Mouse (Mus musculus) G1E (cell line): Measurements from ENCODE around the gene Ubald1. TPM values are rescaled to one million over a fixed set of nuclear protein-coding genes. Genes with fewer than 3 reads are reported as not detected.

Source experiments
- ATAC-seq: 2 replicates; pipeline ENCODE4 v1.8.0; 2016; ENCODE audit warnings: mild to moderate bottlenecking; ENCODE audit not compliant: insufficient number of reproducible peaks, poor library complexity, low FRiP score, severe bottlenecking; ENCODE audit errors: extremely low read depth
- DNase-seq: peaks from one replicate; pipeline ENCODE4 v3.0.0; 2012; ENCODE audit warnings: low spot score
- H3K27me3 ChIP-seq: 2 replicates; pipeline ENCODE4 v1.6.1; 2012; ENCODE audit warnings: mild to moderate bottlenecking, low read length, inconsistent platforms; ENCODE audit not compliant: insufficient read depth
- H3K36me3 ChIP-seq: replicated peaks from 2 replicates; pipeline ENCODE3; 2012; ENCODE audit warnings: mild to moderate bottlenecking, inconsistent platforms
- H3K4me1 ChIP-seq: 2 replicates; pipeline ENCODE4 v1.6.1; 2012; ENCODE audit warnings: low read depth, low read length, inconsistent platforms, mixed read lengths; ENCODE audit not compliant: insufficient read depth
- H3K4me3 ChIP-seq: 2 replicates; pipeline ENCODE4 v1.5.1; 2012; ENCODE audit warnings: low read depth, mild to moderate bottlenecking, inconsistent platforms, low read length, moderate library complexity, mixed read lengths
- H3K9me3 ChIP-seq: replicated peaks from 2 replicates; pipeline ENCODE4 v1.6.1; 2012; ENCODE audit warnings: inconsistent platforms
- CTCF ChIP-seq: IDR thresholded peaks from 2 replicates; pipeline ENCODE4 v1.5.1; 2012; ENCODE audit warnings: low read depth, low read length, inconsistent platforms, mixed read lengths
- GATA1 ChIP-seq: IDR thresholded peaks from 2 replicates; pipeline ENCODE4 v1.6.1; 2012; ENCODE audit warnings: borderline replicate concordance, low read length, inconsistent platforms, mixed read lengths
- GATA2 ChIP-seq: IDR thresholded peaks from 2 replicates; pipeline ENCODE4 v1.6.1; 2012; ENCODE audit warnings: low read depth, low read length, inconsistent platforms, borderline replicate concordance
- POLR2AphosphoS5 ChIP-seq: IDR thresholded peaks from 2 replicates; pipeline ENCODE4 v1.6.1; 2012; ENCODE audit warnings: low read depth, low read length, inconsistent platforms; ENCODE audit not compliant: insufficient replicate concordance
- TAL1 ChIP-seq: conservative IDR thresholded peaks from 2 replicates; pipeline ENCODE4 v1.6.1; 2012; ENCODE audit warnings: low read depth, low read length, inconsistent platforms, mixed read lengths
- polyA plus RNA-seq: library from polyadenylated mRNA; stranded (reverse); fragments of >175 nt; gene quantifications from 2 replicates; pipeline ENCODE4 v1.2.3, GENCODE M21; 2012
- total RNA-seq, 2 experiments: library from RNA; stranded (forward) in 1 of 2; stranded (reverse) in 1 of 2; fragments of 200-1000 nt in 1 of 2; fragments of >200 nt in 1 of 2; fragmentation: Nextera tagmentation in 1 of 2; gene quantifications; 2 replicates each; pipeline ENCODE4 v1.2.3; 2014 to 2017

Ubald1 gene
- total and polyA plus RNA-seq, 3 experiments = 7.2 to 189 (median 70.4) TPM

DNA sequence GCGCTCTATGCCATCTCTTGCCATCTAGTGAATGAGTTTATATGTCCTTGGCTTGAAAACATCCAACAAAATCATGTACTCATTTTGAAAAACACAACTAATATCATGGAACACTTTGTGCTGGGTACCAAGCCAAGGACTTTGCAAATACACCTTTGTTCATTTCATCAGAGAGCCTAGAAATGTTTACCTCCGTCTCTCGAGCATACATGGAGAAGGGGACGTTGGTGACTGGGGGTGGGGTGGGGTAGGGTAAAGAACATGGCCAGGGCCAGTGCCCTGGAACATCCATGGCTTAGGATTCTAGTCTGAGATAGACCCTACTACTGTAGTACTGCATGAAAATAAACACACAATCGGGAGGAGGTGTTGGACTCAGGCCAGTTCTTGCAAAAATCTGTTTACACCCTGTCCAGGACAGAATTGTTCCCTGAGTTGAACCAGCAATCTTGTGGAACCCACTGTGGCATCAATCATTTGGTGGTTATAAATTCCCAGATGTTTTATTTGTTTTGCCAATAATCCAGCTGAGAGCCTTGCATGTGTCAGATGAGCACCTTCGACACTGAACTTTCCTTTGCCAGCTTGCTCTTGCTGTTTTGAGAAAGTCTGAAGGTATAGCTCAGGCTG lies 50.7 kb downstream of the Ubald1 start:
- TF ChIP-seq CTCF (no peak), GATA1 (no peak), GATA2 (no peak), TAL1 (no peak), POLR2AphosphoS5 (no peak)
- ATAC-seq = no peak
- Histone ChIP-seq H3K36me3 (no peaks in the 10 kb centered on the region), H3K27me3 (peaks cover 18% of the 10 kb centered on the region), H3K4me3 (no peak overlapping the region), H3K9me3 (no peaks in the 10 kb centered on the region), H3K4me1 (peaks cover 3% of the 10 kb centered on the region; the same call in 1 of the 2 replicates)
- no peak for DNase-seq

DNA sequence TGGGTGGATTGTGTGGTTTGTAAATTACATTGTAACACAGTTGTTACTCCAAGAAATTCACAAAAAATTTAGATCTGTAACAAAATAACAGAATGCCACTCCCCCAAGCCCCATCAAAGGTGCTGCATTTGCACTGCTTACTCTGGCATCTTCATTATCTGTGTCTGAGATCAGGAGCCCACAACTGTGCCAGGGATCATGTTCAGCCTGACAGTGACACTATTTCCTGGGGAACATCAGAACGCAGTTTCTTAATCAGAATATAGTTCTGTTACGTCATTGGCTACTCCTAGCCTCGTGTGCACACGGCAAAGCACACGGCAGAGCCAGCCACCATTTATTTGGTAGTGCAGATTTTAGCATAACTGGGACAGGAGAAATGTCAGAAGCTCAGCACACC lies 52.5 kb downstream of the Ubald1 start:
- H3K4me3 ChIP-seq = no peak overlapping the region
- H3K36me3 ChIP-seq = no peaks in the 10 kb centered on the region
- no peak for TF ChIP-seq CTCF
- no peak for TF ChIP-seq POLR2AphosphoS5
- no peak for TF ChIP-seq GATA2
- TF ChIP-seq TAL1 = no peak
- TF ChIP-seq GATA1 = no peak
- peaks cover 18% of the 10 kb centered on the region for H3K27me3 ChIP-seq
- no peak for DNase-seq
- no peak for ATAC-seq
- no peaks in the 10 kb centered on the region for H3K9me3 ChIP-seq
- peaks cover 3% of the 10 kb centered on the region; the same call in 1 of the 2 replicates for H3K4me1 ChIP-seq

Other genes starting within 250 kb of the Ubald1 start
- 0.30 TPM in 1 of 2 replicates, not detected in the other for gene Vasn, start 240.4 kb downstream of the Ubald1 start, total RNA-seq (2014; fragmentation: Nextera tagmentation)
- gene Vasn, start 240.4 kb downstream of the Ubald1 start, total RNA-seq (2017) = 0.05 and 0.12 TPM in 2 replicates
- 0.03 and 0.04 TPM in 2 replicates for gene Vasn, start 240.4 kb downstream of the Ubald1 start, polyA plus RNA-seq
- 53.1 and 56.1 TPM in 2 replicates for gene Dnaja3, start 240.3 kb downstream of the Ubald1 start, total RNA-seq (2014; fragmentation: Nextera tagmentation)
- 63.5 and 73.2 TPM in 2 replicates for gene Dnaja3, start 240.3 kb downstream of the Ubald1 start, total RNA-seq (2017)
- gene Dnaja3, start 240.3 kb downstream of the Ubald1 start, polyA plus RNA-seq = 23.9 and 33.1 TPM in 2 replicates
- gene Coro7, start 200.5 kb downstream of the Ubald1 start, total RNA-seq (2014; fragmentation: Nextera tagmentation) = 74.9 and 94.3 TPM in 2 replicates
- 33.0 and 34.8 TPM in 2 replicates for gene Coro7, start 200.5 kb downstream of the Ubald1 start, total RNA-seq (2017)
- 159 and 205 TPM in 2 replicates for gene Coro7, start 200.5 kb downstream of the Ubald1 start, polyA plus RNA-seq
- gene Nmral1, start 161.0 kb downstream of the Ubald1 start, total RNA-seq (2014; fragmentation: Nextera tagmentation) = 32.9 and 33.3 TPM in 2 replicates
- 33.8 and 34.8 TPM in 2 replicates for gene Nmral1, start 161.0 kb downstream of the Ubald1 start, total RNA-seq (2017)
- 7.3 and 13.0 TPM in 2 replicates for gene Nmral1, start 161.0 kb downstream of the Ubald1 start, polyA plus RNA-seq
- gene Hmox2, start 154.0 kb downstream of the Ubald1 start, total RNA-seq (2014; fragmentation: Nextera tagmentation) = 43.0 and 60.0 TPM in 2 replicates
- 31.0 and 37.2 TPM in 2 replicates for gene Hmox2, start 154.0 kb downstream of the Ubald1 start, total RNA-seq (2017)
- 1.9 and 2.3 TPM in 2 replicates for gene Hmox2, start 154.0 kb downstream of the Ubald1 start, polyA plus RNA-seq
- gene Cdip1, start 90.0 kb downstream of the Ubald1 start, total RNA-seq (2014; fragmentation: Nextera tagmentation) = 12.6 and 16.2 TPM in 2 replicates
- 11.4 and 12.0 TPM in 2 replicates for gene Cdip1, start 90.0 kb downstream of the Ubald1 start, total RNA-seq (2017)
- 25.5 and 31.9 TPM in 2 replicates for gene Cdip1, start 90.0 kb downstream of the Ubald1 start, polyA plus RNA-seq
- not detected in 2 replicates for gene 4930562C15Rik, start 44.9 kb downstream of the Ubald1 start, total RNA-seq (2014; fragmentation: Nextera tagmentation)
- gene 4930562C15Rik, start 44.9 kb downstream of the Ubald1 start, total RNA-seq (2017) = 0.06 and 0.16 TPM in 2 replicates
- gene 4930562C15Rik, start 44.9 kb downstream of the Ubald1 start, polyA plus RNA-seq = not detected in 2 replicates
- gene Mgrn1, start 5.9 kb upstream of the Ubald1 start, total RNA-seq (2014; fragmentation: Nextera tagmentation) = 30.4 and 32.1 TPM in 2 replicates
- 16.1 and 18.6 TPM in 2 replicates for gene Mgrn1, start 5.9 kb upstream of the Ubald1 start, total RNA-seq (2017)
- 19.3 and 22.5 TPM in 2 replicates for gene Mgrn1, start 5.9 kb upstream of the Ubald1 start, polyA plus RNA-seq
- gene Nudt16l1, start 58.4 kb upstream of the Ubald1 start, total RNA-seq (2014; fragmentation: Nextera tagmentation) = 21.7 and 23.1 TPM in 2 replicates
- 20.5 and 21.6 TPM in 2 replicates for gene Nudt16l1, start 58.4 kb upstream of the Ubald1 start, total RNA-seq (2017)
- gene Nudt16l1, start 58.4 kb upstream of the Ubald1 start, polyA plus RNA-seq = 37.8 and 42.9 TPM in 2 replicates
- 32.2 and 36.6 TPM in 2 replicates for gene Anks3, start 83.9 kb upstream of the Ubald1 start, total RNA-seq (2014; fragmentation: Nextera tagmentation)
- 17.5 and 27.5 TPM in 2 replicates for gene Anks3, start 83.9 kb upstream of the Ubald1 start, total RNA-seq (2017)
- gene Anks3, start 83.9 kb upstream of the Ubald1 start, polyA plus RNA-seq = 24.2 and 24.4 TPM in 2 replicates
- not detected in 2 replicates for gene Sept12, start 117.5 kb upstream of the Ubald1 start, total RNA-seq (2014; fragmentation: Nextera tagmentation)
- 0.05 TPM in 1 of 2 replicates, not detected in the other for gene Sept12, start 117.5 kb upstream of the Ubald1 start, total RNA-seq (2017)
- gene Sept12, start 117.5 kb upstream of the Ubald1 start, polyA plus RNA-seq = 0.07 TPM in 1 of 2 replicates, not detected in the other
- not detected in 2 replicates for gene Smim22, start 127.0 kb upstream of the Ubald1 start, total RNA-seq (2014; fragmentation: Nextera tagmentation)
- gene Smim22, start 127.0 kb upstream of the Ubald1 start, total RNA-seq (2017) = not detected in 2 replicates
- not detected in 2 replicates for gene Smim22, start 127.0 kb upstream of the Ubald1 start, polyA plus RNA-seq
- 41.0 and 51.0 TPM in 2 replicates for gene Rogdi, start 133.2 kb upstream of the Ubald1 start, total RNA-seq (2014; fragmentation: Nextera tagmentation)
- gene Rogdi, start 133.2 kb upstream of the Ubald1 start, total RNA-seq (2017) = 4.1 and 4.7 TPM in 2 replicates
- gene Rogdi, start 133.2 kb upstream of the Ubald1 start, polyA plus RNA-seq = 33.3 and 70.0 TPM in 2 replicates
- 65.1 and 79.1 TPM in 2 replicates for gene Glyr1, start 169.5 kb upstream of the Ubald1 start, total RNA-seq (2014; fragmentation: Nextera tagmentation)
- gene Glyr1, start 169.5 kb upstream of the Ubald1 start, total RNA-seq (2017) = 103 and 118 TPM in 2 replicates
- 16.8 and 25.9 TPM in 2 replicates for gene Glyr1, start 169.5 kb upstream of the Ubald1 start, polyA plus RNA-seq
- 61.9 and 69.8 TPM in 2 replicates for gene Ubn1, start 169.7 kb upstream of the Ubald1 start, total RNA-seq (2014; fragmentation: Nextera tagmentation)
- gene Ubn1, start 169.7 kb upstream of the Ubald1 start, total RNA-seq (2017) = 55.9 and 56.9 TPM in 2 replicates
- gene Ubn1, start 169.7 kb upstream of the Ubald1 start, polyA plus RNA-seq = 15.6 and 16.5 TPM in 2 replicates